Mouse (Mus musculus): Measurements from ENCODE around the gene Dcaf6. TPM values are rescaled to one million over a fixed set of nuclear protein-coding genes. Genes with fewer than 3 reads are reported as not detected.

Gene Dcaf6
- total RNA-seq, 4 experiments from 2014 or later: 74.9 to 96.5 (median 84.4) TPM

Other genes starting within 250 kb of the Dcaf6 start
- gene Tiprl, start 223.5 kb downstream of the Dcaf6 start, total RNA-seq (2022): 10 to 100 TPM; 60.6 to 65.5 (median 62.1) TPM
- 10 to 100 TPM in 1 of 4 experiments, 1 to 10 TPM in 3; 7.7 to 10.1 (median 9.0) TPM for gene Gpr161, start 164.7 kb downstream of the Dcaf6 start, total RNA-seq (2022)
- 100 to 1,000 TPM in 3 of 4 experiments, 10 to 100 TPM in 1; 99.1 to 113 (median 105) TPM for gene Mpc2, start 162 bp upstream of the Dcaf6 start, total RNA-seq (2022)
- gene Adcy10, start 24.7 kb upstream of the Dcaf6 start, total RNA-seq (2022): under 1 TPM; 0.27 to 0.68 (median 0.41) TPM
- gene Mpzl1, start 174.1 kb upstream of the Dcaf6 start, total RNA-seq (2022): 10 to 100 TPM; 25.9 to 34.9 (median 28.8) TPM
- gene Rcsd1, start 249.3 kb upstream of the Dcaf6 start, total RNA-seq (2022): 1 to 10 TPM; 5.5 to 8.2 (median 7.3) TPM

Measured in left cerebral cortex, adult 8-10 months (tissue).